Mouse (Mus musculus) granulocyte monocyte progenitor cell, adult 5-6 weeks (primary cell): ENCODE measurements around the gene Atxn1. TPM values are rescaled to one million over a fixed set of nuclear protein-coding genes. Genes with fewer than 3 reads are reported as not detected.
A peak's percentile ranks its signal among the peaks of the same experiment; 100 is the strongest.

Source experiments
- ATAC-seq: replicated peaks from 2 replicates; pipeline ENCODE4 v1.8.0; 2016; ENCODE audit warnings: mild to moderate bottlenecking, moderate TSS enrichment, inconsistent platforms; ENCODE audit not compliant: poor library complexity, severe bottlenecking
- total RNA-seq, 2 experiments: library from RNA; stranded (forward) in 1 of 2; stranded (reverse) in 1 of 2; fragments of 200-712, 200-1000 nt in 1 of 2; fragments of >200 nt in 1 of 2; fragmentation: Nextera tagmentation in 1 of 2; gene quantifications; 2 replicates each; pipeline ENCODE4 v1.2.3; 2014 to 2017

Gene Atxn1
- total RNA-seq, 2 experiments from 2014 or later = 11.9 to 26.9 TPM

DNA sequence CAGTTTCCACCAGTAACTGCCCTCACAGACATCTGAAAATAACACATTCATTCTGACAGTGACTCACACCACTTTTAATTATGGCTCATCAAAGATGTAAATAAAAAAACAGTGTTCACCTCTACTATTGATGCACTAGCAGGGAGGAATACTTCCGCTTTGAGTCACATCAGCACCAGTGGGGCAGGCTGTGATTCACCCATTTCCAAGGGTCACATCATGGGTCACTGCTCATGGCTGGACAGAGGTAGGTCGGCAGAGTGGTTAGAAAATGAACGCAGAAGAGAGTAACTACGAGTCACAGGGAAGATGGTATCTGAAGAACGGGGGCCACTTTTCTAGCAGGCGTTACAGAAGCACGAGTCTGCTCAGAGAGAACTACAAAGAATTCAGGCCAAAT, 124.9 kb downstream of the Atxn1 start:
- ATAC-seq = 0 out of 2 replicates have a peak, but pooled peaks have one; percentile 9

DNA sequence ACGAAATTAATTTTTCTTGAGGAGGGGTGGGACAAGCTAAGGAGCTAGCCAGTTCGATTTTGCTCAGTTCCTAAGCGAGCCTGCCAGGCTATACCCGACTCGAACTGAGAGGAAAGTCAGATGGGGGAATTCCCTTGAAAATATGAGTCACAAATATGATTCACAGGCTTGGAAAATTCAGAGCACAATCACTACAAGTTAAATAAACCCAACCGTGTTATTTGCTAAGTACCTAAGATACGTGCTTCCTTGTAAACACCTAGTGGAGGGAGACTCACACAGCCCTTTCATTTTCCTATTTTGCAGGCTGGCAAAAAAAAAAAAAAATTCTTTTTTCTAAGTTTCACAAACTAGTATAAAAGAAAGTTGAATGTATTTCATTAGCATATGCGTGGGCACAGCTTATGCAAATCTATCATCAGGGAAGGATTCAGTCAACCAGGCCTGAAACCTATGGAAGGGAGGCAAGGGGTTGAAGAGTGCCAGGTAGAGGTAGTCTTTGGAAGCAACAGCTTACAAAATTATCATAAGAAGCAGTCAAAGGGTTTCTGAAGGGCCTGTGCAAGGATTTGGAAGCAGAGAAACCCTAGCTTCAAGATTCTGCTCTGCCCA, 127.1 kb downstream of the Atxn1 start:
- ATAC-seq = no peak

DNA sequence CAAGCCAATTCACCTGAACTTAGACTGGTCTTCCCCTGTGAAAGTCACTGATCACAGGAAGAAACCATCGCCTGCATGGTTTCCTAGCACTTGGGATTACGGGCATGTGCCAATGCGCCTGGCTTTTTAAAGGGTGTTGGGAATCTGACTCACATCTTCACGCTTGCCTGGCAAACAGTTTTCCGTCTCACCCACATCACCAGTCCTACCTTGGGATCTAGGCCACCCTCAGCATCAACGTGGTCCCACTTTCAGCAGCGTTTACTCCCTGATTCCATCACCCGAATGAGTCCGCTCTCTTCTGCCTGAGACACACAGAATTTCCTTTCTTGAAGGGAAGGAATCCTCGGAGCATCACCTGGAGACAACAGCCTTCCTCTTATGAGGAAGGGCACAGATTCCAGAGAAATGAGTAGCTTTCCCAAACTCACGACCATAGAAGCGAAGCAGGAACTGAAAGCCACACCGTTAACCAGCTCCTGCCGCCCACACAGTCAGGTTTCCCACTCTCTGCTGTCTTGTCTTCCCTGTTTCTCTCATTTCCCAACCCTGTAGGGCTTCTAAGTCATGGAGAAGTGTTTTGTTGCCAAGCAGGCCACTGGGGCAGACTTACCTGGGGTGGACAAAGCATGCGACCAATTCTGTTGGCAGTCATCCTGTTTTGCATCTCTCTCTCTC, 128.3 kb downstream of the Atxn1 start:
- no peak for ATAC-seq

DNA sequence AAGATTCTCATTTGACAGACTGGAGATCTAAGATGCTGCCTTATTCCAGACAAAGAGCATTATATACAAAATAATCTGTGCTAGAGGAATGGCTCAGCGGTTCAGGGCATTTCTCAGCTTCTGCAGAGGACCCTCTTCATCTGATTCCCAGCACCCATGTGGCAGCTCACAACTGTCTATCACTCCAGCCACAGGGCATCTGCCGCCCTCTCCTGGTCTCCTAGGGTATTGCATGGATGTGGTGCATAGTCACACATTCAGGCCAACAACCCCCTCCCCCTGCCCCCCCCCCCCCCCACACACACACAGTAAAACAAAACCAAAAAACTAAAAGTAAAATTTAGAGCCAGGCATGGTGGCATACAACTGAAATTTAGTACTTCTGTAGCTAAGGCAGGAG, 130.5 kb downstream of the Atxn1 start:
- no peak for ATAC-seq

DNA sequence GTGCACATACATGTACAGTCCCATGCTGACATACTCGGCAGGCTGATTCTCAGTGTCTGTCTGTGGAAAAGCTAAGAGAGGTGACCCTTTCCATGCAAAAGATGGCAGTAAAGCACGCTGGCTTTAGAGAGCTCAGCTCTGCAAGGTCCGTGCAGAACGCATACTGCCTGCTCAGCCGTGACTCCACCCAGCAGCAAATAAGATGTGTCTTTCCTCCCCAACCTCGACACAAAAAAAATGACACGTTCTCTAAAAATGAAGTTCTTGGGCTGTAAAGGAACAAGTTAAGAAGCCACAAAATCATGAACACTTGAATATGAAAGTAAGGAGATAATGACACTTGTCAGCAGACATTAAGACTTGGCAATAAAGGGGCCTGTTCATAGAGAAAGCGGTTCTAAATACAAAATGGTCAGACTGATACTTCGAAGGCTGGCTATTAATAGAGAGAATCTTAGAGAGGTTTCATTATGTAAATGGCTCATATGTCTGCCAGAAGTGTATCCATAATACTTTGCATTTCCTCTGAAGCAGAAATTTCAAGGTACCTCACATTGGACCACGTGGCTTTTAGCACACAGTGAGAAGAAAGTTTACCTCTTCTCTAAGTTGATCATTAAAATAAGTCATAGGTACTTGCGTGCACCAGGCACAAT, 132.0 kb downstream of the Atxn1 start:
- no peak for ATAC-seq

DNA sequence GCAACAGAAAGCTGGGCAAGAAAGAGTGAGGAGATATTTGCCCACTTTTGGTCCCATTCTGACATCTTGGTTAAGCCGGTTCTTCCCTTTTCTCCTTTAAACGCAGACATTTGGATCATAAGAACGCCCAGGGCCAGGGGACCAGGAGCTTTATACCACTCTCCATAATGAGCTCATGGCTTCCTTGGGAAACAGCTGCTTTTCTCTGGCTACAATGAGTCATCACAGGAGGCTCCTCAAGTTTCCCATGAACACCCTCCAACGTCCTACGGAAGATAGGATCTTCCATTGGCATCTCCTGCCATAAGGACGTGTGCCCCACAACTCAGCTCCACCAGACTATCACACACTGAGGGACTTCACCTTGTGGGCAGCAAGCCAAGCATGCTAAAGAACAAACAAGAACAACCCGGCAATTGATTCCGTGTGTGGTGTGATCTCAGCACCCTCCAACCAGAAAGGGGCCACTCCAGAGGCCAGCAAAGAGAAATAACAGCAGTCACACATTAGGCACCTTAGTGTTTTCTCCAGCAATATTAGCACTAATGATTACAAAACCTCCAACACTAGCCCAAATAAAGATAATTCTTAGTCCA, 135.4 kb downstream of the Atxn1 start:
- no peak for ATAC-seq

DNA sequence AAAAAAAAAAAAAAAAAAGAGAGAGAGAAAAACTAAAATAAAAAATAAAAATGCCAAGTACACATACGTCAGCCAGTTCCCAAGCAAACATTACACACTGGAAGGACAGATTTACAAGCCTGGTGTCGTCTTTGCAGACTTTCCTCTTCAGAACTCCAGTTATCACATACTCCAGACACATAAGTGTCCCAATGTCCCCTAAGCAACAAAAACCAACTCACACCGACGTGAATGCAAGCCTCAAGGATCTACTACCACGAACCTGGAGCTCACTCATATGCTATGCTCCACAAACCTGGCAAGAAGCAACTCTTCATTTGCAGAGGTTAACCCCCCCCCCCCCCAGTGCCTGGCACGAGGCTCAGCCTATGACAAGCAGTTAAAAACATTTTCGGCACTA, 136.8 kb downstream of the Atxn1 start:
- ATAC-seq = no peak

DNA sequence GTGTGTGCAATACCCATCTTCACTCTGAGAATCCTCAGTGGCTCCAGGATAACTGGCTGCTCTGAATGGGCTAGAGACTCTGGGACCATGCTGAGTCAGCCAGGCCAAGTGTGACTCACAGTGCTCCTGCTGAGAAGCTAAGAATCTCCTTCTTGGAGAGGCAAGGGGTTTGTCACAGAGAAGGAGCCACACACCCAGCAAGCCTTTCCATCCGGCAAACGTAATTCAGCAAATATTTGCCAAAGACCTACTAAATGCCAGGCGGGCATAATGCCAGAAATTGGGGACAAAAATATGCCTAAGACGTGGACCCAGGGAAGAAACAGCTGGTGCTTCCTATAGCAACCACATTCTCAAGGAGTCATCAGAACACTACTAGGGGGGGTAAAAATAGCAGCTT, 137.2 kb downstream of the Atxn1 start:
- no peak for ATAC-seq

DNA sequence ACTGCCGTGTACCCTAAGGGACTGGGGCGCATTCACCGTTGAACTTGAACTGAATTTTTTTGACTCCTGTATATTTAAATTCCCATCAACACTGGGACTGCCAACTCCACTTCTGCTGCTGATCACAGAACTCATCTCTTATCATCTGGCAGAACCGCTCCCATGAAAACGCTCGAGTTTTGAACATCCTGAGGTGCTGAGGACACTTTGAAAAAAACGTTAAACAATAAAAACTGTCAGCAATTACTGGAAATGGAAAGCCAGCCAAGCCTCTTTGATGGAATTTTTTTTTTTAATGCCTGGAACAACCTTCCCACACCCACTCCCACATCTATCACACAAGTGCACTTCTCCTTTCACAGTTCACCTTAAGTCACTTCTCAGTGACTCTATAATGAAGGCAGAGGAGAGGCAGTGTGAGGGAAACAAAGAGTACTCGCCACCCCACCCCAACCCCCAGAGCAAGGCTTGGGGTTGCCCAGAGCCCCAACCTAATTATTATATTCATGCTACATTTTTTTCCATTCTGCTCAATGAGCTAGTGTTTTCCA, 137.7 kb downstream of the Atxn1 start:
- ATAC-seq = no peak

DNA sequence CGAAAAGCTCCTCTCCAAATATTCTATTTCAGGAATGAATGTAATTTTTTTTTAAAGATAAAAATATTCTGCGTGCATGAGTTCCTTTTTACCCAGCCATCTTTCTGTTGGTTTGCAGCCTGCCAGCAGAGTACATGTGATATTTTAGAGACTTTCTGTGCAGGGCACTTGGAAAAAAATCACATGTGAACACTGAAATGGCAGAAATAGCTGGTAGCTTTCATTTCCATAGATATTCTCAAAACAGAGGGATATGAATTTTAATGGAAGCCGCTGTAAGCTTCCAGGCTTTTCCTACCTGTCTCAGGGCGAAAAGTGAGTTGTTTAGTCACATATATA, 142.3 kb downstream of the Atxn1 start:
- ATAC-seq = no peak

DNA sequence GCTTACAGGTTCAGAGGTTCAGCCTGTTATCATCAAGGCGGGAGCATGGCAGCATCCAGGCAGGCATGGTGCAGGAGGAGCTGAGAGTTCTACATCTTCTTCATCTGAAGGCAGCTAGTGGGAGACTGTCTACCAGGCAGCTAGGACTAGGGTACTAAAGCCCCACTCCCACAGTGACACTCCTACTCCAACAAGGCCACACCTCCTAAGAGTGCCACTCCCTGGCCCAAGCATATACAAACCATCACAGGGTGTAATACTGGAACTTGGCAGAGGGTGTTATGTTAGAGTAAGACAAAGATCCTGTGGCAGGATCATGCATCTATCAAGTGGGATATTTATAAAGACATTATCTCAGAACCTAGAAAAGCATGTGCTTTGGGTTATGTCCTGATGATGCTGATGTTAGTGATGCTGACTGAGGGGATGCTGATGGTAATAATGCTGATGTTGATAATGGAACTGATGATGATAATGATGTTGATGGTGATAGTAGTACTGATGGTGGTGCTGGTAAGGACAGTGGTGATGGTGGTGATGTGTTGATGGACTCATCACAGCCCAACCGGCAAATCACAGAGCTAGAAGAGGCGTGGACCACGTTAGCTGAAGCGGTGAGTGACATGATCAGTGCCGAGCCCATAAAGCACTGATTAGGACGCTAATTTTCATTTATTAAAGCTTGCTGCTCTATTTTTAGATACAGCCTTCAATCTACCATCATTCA, 142.9 kb downstream of the Atxn1 start:
- no peak for ATAC-seq

DNA sequence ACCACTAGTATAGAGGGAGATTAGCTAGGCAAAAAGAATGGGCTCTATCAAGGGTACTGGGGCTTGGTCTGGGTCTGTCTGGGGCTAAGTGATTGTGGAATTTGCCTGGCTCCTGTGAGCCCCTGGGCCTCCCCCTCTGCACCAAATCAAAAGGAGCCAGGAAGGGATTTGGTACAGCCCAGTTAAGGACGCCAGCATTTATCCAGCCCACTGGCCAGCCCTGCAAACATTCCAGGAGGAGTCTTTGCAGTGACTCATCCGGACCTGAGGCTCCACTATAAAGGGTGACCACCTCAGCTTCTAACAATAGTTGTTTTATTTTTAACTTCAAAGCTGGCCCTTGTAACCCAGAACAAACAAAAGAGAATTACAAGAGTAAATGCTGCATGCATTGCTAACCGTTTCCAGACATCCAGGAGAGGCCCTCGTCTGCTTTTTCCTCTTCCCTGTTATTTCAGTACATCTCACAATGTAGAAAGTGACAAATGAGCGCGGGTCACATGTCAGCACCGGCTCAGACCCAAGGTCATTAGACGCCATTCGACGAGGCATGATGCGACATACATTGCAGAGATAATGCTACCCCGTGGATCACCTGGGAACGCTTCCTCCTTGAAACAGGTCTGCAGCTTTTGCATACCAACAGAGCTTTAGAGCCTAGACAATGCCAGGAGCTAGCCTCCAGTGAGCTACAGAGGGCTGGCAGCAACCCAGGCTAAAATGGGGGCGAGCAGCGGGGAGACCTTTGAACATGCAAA, 144.2 kb downstream of the Atxn1 start:
- no peak for ATAC-seq

DNA sequence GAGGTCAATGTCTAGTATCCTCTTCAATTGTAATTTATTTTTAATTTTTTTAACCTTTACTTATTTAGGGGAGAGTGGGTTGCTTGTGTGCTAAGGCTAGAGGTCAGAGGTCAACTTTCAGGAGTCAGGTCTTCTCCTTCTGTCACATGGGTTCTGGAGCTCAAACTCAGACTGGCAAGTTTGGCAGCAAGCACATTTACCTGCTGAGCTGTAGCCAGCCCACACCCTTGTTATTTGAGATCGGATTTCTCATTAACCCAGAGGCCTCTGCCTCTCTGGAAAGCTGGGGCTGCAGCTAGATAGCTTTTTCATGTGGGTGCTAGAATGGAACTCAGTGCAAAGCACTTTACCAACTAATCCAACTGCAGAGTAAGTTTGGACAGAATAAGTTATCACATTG, 148.1 kb downstream of the Atxn1 start:
- no peak for ATAC-seq

DNA sequence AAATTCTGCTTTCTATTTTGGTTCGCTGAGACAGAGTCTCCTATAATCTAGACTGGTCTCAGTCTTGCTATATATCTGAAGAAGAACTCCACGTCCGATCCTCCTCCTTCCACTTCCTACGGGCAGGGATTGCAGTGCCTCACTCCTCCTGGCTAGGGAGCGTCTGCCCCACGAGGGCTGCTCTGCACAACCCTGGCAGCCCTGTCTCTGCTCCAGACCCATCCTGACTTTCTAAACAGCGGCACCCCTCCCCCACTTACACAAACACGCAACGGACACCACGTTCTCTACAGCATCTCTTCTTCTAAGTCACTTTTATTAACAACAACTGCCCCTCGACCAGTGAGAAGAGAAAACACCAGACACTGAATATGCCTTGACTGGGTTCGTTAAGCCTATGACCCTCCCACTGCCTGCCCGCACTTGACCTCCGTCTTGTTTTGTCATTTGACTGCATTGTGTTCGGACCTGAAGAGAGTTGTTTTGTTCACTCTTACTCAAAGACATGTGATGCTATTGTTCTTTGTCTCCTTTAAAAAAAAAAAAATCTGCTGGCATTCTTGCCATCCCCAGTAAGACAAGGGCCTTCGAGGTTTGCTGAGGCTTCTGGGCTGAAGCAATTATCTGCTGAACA, 154.9 kb downstream of the Atxn1 start:
- ATAC-seq = no peak

DNA sequence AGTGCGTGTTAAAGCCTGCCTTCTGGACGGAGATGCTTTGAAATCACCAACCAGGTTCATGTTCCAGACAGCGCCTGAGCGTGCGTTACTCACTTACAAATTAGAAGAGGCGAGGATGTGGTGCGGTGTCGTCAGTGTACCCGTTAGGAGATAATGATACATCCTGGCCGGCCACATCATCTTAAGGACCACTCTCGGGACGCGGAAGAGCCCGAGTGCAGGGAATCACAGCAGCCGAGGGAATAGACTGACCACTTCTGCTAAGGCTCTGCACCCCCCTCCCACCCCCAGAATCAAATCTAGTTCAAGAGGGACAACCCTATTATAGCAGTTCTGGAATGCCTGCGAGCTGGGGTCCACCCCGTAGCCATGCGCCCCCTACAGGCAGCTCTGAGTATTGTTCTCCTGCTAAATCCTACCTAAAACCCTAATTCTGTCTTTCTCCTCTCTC, 157.2 kb downstream of the Atxn1 start:
- no peak for ATAC-seq

DNA sequence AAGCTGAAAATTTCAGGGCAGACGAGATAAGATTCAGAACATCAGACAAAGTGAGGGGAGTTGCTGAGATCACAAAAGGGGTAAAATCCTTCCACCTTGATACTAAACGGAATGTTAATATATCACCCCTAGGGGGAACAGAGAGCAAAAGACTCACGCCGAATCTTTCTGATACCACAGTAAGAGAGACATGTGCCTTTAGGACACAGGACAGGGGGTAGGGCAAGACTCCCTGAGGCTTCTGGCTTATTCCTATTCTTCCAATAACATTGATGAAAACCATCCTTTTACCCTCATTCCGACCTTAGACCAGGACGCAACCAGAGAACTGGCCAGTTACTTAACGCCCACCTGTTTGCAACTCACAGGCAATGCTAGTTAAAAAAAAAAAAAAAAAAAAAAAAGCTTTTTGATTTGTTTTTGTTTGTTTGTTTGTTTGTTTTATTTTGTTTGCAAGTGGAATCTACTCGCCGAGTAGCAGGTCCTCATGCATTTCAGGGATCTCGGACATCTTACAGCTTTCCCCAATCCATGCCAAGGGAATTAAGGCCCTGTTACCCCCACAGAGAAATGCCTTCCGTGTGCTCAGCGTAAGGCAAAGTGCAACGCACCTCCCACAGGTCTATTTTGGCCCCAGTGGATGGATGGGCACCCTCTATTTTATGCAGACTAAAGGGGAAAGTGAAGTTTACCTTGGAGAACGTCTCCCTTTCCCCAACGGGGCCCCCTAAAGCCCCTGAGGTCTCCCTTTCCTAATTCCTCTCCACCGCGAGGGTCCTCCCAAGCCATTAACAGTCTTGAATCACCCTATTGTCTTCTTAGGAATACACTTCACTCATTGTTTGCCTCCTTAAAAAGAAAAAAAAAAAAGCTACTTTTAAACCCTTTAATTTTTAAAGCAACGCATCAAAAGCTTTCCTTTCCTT, 157.9 kb downstream of the Atxn1 start:
- ATAC-seq = no peak

DNA sequence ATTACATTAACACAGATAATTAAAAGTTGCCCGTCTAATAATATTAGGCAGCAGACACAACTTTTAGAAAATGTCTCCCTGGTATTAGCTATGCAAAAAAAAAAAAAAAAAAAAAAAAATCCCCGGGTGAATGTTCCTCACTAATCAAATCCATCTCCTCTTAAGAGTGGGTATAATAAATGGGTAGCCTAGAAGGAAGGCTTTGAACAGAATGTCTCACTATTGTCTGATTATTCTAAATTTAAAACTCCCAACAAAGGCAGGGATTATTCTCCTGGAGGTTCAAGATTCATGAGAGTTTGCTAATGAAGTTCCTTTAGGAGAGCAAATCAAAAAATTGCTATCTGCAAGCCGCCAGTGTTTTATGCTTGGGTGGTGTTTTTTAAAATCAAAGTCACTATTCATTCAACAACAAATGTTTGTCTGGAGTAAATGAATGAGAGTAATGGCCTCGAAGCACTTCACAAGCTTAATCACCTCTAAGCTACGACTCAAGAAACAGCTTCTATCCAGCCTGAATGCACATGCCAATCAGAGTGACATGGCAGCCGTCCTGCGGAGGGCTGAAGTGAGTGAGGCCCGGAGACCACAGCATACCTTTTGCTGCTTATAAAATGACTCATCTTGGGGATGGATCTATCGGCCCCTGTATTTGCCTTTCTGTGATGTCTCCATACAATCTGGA, 158.8 kb downstream of the Atxn1 start:
- no peak for ATAC-seq
